Mouse (Mus musculus): ENCODE data around the gene Tmem199.

- TF ChIP-seq CTCF (IDR thresholded peaks at IDR 0.05; ENCODE audit: insufficient read depth, low read depth, low read length), result no peak
- TF ChIP-seq POLR2A (IDR thresholded peaks at IDR 0.05; ENCODE audit: insufficient read depth, low read depth, low read length), result peak; percentile 92
These were observed at the start of gene Tmem199, which contains the start of gene Poldip2 for GRCm38 (mm10) chr11:78512025-78512957.
